Mouse (Mus musculus) urinary bladder, postnatal 25 days (tissue): ENCODE data around the gene Ctdsp1.

Source experiments
- DNase-seq: peaks from one replicate; pipeline ENCODE4 v3.0.0; 2022; ENCODE audit warnings: low spot score

Ctdsp1 gene

GRCm38 (mm10) chr1:74390924-74391748 is at the start of gene Ctdsp1:
Gene Ctdsp1 (plus strand): TSS chr1:74391509.
- peak; percentile 94 for DNase-seq

GRCm38 (mm10) chr1:74341898-74342297 is 49.4 kb upstream of the Ctdsp1 start:
- DNase-seq, result no peak

- DNase-seq, result no peak
Observed at GRCm38 (mm10) chr1:74342308-74342707, 49.0 kb upstream of the Ctdsp1 start.

DNA sequence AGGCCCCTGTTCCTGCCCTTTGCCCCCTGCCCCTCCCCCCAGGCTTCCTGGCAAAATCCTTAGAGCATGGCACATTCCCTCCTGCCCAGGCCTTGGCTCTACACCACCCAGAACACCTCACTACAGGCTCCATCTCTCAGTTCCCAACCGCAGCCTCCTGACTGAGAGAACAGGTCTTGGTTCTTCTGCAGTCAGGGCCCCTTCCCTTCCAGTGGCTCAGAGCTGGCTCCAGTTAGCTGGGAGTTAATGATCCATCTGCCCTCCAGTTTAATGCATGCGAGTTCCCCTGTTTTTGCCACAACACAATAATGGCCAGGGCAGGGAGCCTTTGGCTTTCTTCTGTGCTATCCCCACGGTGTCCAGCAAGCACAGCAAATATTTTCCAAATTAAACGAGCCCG is 48.1 kb upstream of the Ctdsp1 start:
- no peak for DNase-seq

DNA sequence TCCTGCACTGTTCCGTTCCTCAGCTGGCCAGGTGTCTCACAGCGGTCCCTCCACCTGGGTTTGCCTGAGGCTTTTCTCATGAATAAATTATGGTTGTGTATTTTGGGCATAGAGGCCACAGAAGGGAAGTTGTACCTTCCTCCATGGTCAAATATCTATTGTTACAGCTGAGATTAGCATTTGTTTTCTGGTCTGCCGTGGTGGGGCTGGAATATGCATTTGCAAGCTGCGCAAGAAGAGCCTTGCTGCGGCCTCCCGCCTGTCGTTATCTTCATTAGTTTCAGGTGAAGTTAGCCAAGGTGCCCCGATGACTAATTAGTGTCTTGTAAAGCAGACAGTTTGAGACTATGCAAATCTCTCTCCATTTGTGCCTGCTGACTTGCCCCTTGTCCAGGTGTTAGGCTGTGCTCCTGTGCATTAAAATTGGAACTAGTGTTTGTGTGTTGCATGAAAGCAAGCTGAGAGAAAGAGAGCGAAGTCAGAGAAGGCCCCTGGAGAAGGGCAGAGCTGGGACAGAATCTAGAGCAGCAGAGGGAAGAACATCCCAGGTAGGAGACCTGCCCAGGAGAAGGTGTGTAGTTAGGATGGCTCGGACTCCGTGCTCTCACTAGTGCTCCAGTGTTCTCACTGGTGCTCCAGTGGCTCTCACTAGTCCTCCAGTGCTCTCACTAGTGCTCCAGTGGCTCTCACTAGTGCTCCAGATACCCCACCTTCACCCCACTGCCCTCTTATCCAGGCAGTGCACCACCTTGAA is 47.0 kb upstream of the Ctdsp1 start:
- no peak for DNase-seq

- DNase-seq, result no peak
Observed at GRCm38 (mm10) chr1:74351185-74351769, 40.0 kb upstream of the Ctdsp1 start.

GRCm38 (mm10) chr1:74352532-74353096 is 38.7 kb upstream of the Ctdsp1 start:
- no peak for DNase-seq

DNA sequence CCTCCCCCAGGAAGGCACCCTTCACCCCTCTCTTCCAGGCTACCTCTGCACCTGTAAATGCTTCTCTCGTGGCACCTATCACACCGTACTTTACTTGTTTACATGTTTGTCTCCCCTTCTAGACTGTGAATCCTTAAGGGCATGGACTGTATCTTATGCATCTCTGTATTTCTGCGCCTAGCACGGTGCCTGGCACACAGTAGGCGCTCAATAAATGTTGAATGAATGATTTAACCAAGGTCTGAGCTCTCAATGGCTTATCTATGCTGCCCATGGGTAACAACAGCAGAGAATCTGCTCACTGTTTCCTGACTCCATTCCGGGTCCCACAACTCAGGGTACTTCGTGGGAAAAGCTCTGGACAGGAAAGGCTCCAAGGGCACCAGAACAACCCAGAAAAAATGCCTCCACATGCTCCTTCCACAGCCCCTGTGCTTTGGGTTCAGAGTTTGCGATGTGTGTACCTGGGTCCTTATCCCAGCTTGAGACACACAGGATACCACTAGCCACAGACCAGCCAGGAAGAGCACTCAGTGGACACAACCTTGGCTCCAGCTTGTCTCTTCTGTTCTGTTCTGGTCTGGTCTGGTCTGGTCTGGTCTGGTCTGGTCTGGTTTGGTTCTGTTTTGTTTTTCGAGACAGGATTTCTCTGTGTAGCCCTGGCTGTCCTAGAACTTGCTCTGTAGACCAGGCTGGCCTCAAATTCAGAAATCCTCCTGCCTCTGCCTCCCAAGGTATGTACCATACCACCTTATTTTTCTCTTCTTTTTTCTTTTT is 37.7 kb upstream of the Ctdsp1 start:
- no peak for DNase-seq

GRCm38 (mm10) chr1:74357531-74357930 is 33.8 kb upstream of the Ctdsp1 start:
- no peak for DNase-seq

DNA sequence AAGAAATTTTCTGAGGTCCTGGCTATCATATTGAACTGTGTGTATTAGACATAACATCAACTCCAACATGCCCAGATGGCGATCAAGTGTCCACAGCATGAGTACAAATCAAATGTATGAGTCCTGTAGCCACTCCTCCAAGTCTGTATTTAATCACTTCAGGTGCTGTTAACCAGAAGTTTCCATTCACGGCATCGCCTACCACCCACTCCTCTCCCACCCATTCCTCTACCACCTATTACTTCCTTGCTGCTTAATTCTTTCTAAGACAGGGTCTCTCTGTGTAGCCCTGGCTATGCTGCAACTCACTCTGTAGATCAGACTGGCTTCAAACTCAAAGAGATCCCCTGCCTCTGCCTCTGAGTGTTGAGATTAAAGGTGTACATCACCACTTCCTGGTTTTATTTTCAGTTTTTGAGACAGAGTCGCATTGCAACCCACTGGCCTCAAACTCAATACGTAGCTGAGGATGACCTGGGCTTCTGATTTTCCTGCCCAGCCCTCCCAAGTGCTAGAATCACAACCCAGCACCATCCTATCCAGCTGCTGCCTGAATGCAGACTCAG is 31.3 kb upstream of the Ctdsp1 start:
- DNase-seq, result no peak

GRCm38 (mm10) chr1:74361812-74362211 is 29.5 kb upstream of the Ctdsp1 start, which contains the start of gene Catip:
Gene Catip (plus strand): TSS chr1:74362108.
- DNase-seq, result peak; percentile 61

DNA sequence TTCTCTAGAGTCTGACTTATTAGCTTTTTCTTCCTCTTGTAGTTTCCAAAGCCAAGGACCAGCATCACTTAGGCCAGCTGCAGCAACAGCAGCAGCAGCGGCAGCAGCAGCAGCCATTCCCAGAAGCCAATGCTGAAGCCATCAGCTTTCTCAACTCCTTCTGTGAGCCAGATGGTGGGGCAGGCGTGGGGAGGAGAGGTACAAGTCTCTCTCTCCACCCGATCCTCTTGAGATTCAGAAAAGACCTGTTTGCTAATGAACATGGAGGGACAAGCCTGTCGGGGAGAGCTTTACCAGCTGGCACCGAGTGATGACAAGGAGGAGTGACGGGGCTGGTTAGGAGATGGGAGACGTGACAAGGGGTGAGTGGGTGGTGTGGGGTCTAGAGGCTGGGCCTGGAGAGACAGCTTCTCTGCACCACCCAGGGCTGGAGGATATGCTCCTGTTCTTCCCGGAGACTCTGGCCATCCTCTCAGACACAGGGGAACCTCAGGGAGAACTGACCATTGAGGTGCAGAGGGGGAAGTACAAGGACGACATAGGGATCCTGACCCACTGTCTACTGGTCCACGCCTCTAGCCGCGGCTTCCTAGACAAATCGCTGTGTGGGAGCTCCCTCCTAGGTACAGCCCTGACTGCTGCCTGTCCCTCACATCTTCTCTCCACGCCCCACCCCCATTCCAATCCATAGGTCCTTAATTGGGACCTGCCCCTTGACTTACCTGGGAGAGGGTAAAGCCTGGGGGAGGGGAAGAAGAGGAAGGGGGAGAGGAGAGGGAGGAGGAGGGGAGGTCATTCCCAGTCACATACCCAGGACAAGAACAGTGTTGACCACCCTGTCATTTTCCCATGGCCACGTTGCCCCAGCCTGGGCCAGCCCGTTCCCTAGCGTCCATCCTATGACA is 28.7 kb upstream of the Ctdsp1 start:
- DNase-seq, result no peak

GRCm38 (mm10) chr1:74363437-74363836 is 27.9 kb upstream of the Ctdsp1 start:
- DNase-seq, result no peak

GRCm38 (mm10) chr1:74364270-74364669 is 27.0 kb upstream of the Ctdsp1 start:
- DNase-seq, result no peak

DNA sequence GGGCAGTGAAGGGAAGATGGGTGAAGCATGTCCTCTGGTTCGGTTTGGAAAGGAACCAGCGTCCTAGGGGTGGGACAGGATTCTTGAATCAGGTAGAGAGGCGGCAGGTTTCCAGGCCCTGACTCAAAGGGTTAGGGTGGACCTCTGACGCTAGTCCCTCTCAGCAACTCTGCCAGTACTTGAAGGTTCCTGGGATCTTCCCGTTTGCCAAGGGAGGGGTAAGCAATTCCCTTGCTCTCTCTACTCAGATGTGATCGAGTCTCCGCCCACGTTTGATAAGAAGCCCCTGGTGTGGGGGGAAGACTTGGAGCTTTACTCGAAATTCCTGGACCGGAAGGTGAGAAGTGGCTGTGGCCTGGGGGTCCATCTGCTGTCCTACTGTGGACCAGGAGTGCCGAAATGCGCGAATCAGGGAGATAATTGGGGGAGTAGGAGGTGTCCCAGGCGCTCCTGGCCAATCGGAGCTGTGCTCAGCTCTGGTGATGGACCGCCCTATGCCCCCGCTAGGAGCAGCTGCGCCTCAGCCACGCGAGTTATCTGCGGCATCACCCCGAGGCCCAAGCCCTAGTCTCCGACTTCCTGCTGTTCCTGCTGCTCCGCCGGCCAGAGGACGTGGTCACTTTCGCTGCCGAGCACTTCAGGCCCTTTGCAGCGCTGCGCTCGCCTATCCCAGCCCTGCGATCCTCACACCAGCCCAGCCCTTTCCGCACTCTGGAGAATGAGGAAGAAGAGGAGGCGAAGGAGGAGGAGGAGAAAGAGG is 23.2 kb upstream of the Ctdsp1 start:
- DNase-seq, result peak; percentile 45

DNA sequence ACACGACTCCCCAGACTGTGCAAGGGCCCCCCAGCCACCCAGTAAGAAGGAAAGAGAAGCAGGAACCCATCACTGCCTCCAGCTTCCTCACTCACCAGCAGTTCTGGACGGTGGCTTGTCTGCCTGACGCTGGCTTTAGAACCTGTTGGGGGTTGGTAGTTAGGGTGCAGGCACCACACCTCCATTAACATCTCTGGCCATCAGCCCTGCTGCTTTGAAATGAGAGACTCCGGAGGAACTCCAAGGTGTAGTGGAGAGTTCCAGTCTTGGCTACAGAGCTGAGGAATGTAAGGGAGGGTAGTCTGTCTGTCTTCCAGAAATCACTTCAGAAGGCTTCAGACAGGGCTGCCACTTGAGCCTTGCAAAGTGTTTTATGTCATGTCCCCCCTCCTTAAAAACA is 21.3 kb upstream of the Ctdsp1 start:
- no peak for DNase-seq

GRCm38 (mm10) chr1:74373372-74373771 is 17.9 kb upstream of the Ctdsp1 start:
- DNase-seq, result no peak

- no peak for DNase-seq
Observed at GRCm38 (mm10) chr1:74374980-74375379, 16.3 kb upstream of the Ctdsp1 start, which contains the start of gene Slc11a1. Gene Slc11a1 (plus strand): TSS chr1:74375195.

- DNase-seq, result no peak
Observed at GRCm38 (mm10) chr1:74375561-74375960, 15.7 kb upstream of the Ctdsp1 start.
